Mouse (Mus musculus): ENCODE results near the gene Lrguk. TPM values are rescaled to one million over a fixed set of nuclear protein-coding genes. Genes with fewer than 3 reads are reported as not detected.

Lrguk gene
- polyA plus RNA-seq, 1 experiment from 2014 or later, result 0.59 TPM

DNA sequence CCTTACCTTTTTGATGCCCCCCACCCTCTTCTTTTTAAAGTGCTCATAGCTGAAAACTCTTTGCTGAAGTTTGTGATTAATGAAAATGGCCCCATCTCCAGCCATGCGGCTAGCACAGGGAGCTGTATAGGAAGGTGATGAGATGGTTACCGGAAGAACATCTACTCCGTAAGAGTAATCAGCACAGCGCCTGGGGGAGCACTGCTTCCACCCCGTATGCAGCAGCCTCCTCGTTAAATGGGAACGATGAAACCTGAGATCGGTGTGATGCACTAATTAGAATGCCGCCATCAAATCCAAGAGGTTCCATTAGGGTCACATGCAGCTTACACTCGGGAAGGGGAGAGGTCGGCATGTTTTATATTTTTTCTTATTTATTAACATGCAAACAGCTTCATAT, 113.7 kb downstream of the Lrguk start:
- DNase-seq (ENCODE audit: low spot score), result peak; percentile 47
- Histone ChIP-seq H3K9ac (ENCODE audit: low read length) (no peak overlapping the region), H3K9me3 (ENCODE audit: control insufficient read depth, low read length) (no peaks in the 10 kb centered on the region), H3K27ac (replicated peaks; ENCODE audit: low read depth, low read length) (no peak overlapping the region), H3K27me3 (ENCODE audit: control insufficient read depth, insufficient read depth, low read length) (no peaks in the 10 kb centered on the region), H3K4me3 (ENCODE audit: low read depth, low read length) (no peak overlapping the region), H3K4me2 (ENCODE audit: low read depth, severe bottlenecking) (no peak overlapping the region), H3K4me1 (ENCODE audit: control insufficient read depth, insufficient read depth, low read length) (no peaks in the 10 kb centered on the region), H3K36me3 (ENCODE audit: control insufficient read depth, insufficient read depth, low read length) (no peaks in the 10 kb centered on the region)
- 36% methylated on average over 11 of the region's 11 CpGs for WGBS
- ATAC-seq (ENCODE audit: insufficient number of reproducible peaks, low FRiP score, low TSS enrichment, low read depth), result no peak

DNA sequence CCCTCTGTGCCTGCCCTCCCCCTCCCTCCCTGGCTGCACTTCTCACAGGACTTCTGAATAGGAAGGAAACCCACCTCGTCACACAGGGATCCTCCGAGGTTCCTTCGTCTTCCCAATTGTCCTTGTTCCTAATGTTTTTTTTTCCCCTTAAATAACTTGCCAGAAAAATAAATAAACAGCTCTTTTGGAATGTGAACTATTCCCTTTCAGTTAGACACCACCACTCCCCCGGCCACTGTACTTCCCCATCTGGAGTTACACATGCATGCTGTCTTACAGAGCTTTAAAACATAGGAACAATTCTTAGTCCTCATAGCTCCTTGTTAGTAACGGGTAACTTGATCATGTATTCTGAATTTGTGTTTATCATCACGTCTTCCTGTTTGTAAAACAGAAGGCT, 116.8 kb downstream of the Lrguk start:
- DNase-seq (ENCODE audit: low spot score) (no peak), ATAC-seq (ENCODE audit: insufficient number of reproducible peaks, low FRiP score, low TSS enrichment, low read depth) (no peak)
- Histone ChIP-seq H3K9ac (ENCODE audit: low read length) (no peak overlapping the region), H3K4me3 (ENCODE audit: low read depth, low read length) (no peak overlapping the region), H3K9me3 (ENCODE audit: control insufficient read depth, low read length) (no peaks in the 10 kb centered on the region), H3K4me2 (ENCODE audit: low read depth, severe bottlenecking) (no peak overlapping the region), H3K27ac (replicated peaks; ENCODE audit: low read depth, low read length) (no peak overlapping the region), H3K4me1 (ENCODE audit: control insufficient read depth, insufficient read depth, low read length) (no peaks in the 10 kb centered on the region), H3K27me3 (ENCODE audit: control insufficient read depth, insufficient read depth, low read length) (no peaks in the 10 kb centered on the region), H3K36me3 (ENCODE audit: control insufficient read depth, insufficient read depth, low read length) (no peaks in the 10 kb centered on the region)
- 86% methylated on average over 6 of the region's 6 CpGs for WGBS

DNA sequence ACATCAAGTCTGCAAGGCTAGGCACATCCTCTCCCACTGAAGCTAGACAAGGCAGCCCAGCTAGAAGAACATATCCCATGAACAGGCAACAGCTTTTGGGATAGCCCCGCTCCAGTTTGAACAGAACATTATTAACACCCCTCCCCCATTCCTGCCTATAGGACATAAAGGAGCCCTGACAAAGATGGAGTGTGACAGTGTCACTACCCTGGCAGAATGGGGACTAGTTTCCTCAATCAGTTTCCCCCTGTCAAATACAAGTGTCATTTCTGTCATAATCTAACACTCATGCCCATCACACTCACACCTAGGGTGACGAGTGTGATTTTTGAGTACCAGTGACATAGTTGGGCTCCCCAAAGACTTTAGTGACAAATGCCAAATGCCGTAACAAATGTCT, 118.8 kb downstream of the Lrguk start:
- Histone ChIP-seq H3K4me3 (ENCODE audit: low read depth, low read length) (no peak overlapping the region), H3K36me3 (ENCODE audit: control insufficient read depth, insufficient read depth, low read length) (no peaks in the 10 kb centered on the region), H3K27me3 (ENCODE audit: control insufficient read depth, insufficient read depth, low read length) (no peaks in the 10 kb centered on the region), H3K9ac (ENCODE audit: low read length) (no peak overlapping the region), H3K4me2 (ENCODE audit: low read depth, severe bottlenecking) (no peak overlapping the region), H3K27ac (replicated peaks; ENCODE audit: low read depth, low read length) (no peak overlapping the region), H3K9me3 (ENCODE audit: control insufficient read depth, low read length) (no peaks in the 10 kb centered on the region), H3K4me1 (ENCODE audit: control insufficient read depth, insufficient read depth, low read length) (0 out of 2 replicates have a peak, but pooled peaks cover under 1% of the 10 kb centered on the region)
- WGBS, result 78% methylated on average over 3 of the region's 3 CpGs
- DNase-seq (ENCODE audit: low spot score), result no peak
- no peak for ATAC-seq (ENCODE audit: insufficient number of reproducible peaks, low FRiP score, low TSS enrichment, low read depth)

DNA sequence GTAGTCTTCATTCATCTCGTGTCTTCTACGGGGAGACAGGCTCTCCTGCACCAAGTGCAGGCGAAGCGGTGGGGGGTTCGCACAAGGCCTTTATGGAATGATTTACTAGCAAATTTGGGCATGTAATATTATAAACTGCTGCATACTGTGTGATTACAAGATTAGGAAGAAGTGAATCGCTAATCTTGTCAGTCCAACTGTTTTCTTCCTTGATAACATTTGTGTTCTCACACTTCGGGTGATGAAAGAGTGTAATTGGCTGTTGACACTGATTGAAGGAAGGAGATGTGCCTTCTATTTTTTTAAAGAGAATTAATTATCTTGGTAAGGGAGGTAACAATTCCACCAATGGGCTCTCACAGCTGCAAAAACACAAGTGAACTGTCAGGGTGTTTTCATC, 119.4 kb downstream of the Lrguk start:
- Histone ChIP-seq H3K4me3 (ENCODE audit: low read depth, low read length) (no peak overlapping the region), H3K9ac (ENCODE audit: low read length) (no peak overlapping the region), H3K4me2 (ENCODE audit: low read depth, severe bottlenecking) (no peak overlapping the region), H3K9me3 (ENCODE audit: control insufficient read depth, low read length) (no peaks in the 10 kb centered on the region), H3K27me3 (ENCODE audit: control insufficient read depth, insufficient read depth, low read length) (no peaks in the 10 kb centered on the region), H3K4me1 (ENCODE audit: control insufficient read depth, insufficient read depth, low read length) (peaks cover 3% of the 10 kb centered on the region; the same call in 1 of the 2 replicates), H3K27ac (replicated peaks; ENCODE audit: low read depth, low read length) (no peak overlapping the region), H3K36me3 (ENCODE audit: control insufficient read depth, insufficient read depth, low read length) (no peaks in the 10 kb centered on the region)
- 69% methylated on average over 7 of the region's 7 CpGs for WGBS
- no peak for DNase-seq (ENCODE audit: low spot score)
- ATAC-seq (ENCODE audit: insufficient number of reproducible peaks, low FRiP score, low TSS enrichment, low read depth), result no peak

DNA sequence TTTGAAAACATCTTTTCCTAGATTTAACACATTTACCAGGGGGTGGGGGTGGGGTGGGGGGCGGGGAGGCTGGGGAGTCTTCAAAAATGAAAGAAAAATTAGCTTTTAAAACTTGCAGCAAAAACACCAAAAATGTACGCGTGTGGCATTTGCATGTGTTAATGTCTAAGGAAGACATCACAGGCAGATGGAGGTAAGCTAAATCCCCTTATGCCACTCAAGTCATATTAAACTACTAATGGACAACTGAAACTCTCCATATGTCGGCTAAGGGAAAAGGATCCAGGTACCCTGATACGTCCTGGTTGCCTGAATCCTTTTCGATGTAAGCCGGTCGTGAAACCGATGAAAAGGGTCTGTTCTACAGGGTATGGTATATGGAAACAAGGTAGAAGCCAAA, 119.8 kb downstream of the Lrguk start:
- no peaks in the 10 kb centered on the region for H3K9me3 ChIP-seq (ENCODE audit: control insufficient read depth, low read length)
- H3K27me3 ChIP-seq (ENCODE audit: control insufficient read depth, insufficient read depth, low read length), result no peaks in the 10 kb centered on the region
- 86% methylated on average over 9 of the region's 9 CpGs for WGBS
- ATAC-seq (ENCODE audit: insufficient number of reproducible peaks, low FRiP score, low TSS enrichment, low read depth), result no peak
- no peak overlapping the region for H3K4me2 ChIP-seq (ENCODE audit: low read depth, severe bottlenecking)
- H3K36me3 ChIP-seq (ENCODE audit: control insufficient read depth, insufficient read depth, low read length), result no peaks in the 10 kb centered on the region
- DNase-seq (ENCODE audit: low spot score), result no peak
- H3K27ac ChIP-seq (replicated peaks; ENCODE audit: low read depth, low read length), result no peak overlapping the region
- no peak overlapping the region for H3K4me3 ChIP-seq (ENCODE audit: low read depth, low read length)
- peaks cover 6% of the 10 kb centered on the region for H3K4me1 ChIP-seq (ENCODE audit: control insufficient read depth, insufficient read depth, low read length)
- no peak overlapping the region for H3K9ac ChIP-seq (ENCODE audit: low read length)

DNA sequence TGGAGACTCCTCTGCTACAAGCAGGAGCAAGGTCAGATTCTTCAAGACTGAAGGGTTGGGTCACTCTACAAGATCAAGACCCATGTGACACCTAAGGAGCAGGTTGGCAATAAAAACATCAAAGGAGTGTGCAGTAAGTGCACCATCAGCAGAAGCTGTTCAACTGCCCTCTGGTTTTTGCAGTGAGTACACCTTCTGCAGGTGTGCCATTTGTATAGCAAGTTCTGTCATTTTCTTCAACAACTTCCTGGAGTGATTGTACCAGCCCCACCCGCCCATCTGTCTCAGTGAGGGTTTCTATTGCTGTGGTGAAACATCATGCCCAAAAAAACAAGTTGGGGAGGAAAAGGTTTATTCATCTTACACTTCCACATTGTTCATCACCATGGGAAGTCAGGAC, 120.6 kb downstream of the Lrguk start:
- 79% methylated on average over 1 of the region's 1 CpGs for WGBS
- Histone ChIP-seq H3K27ac (replicated peaks; ENCODE audit: low read depth, low read length) (no peak overlapping the region), H3K27me3 (ENCODE audit: control insufficient read depth, insufficient read depth, low read length) (no peaks in the 10 kb centered on the region), H3K9ac (ENCODE audit: low read length) (no peak overlapping the region), H3K4me3 (ENCODE audit: low read depth, low read length) (no peak overlapping the region), H3K9me3 (ENCODE audit: control insufficient read depth, low read length) (no peaks in the 10 kb centered on the region), H3K4me1 (ENCODE audit: control insufficient read depth, insufficient read depth, low read length) (peaks cover 6% of the 10 kb centered on the region), H3K36me3 (ENCODE audit: control insufficient read depth, insufficient read depth, low read length) (no peaks in the 10 kb centered on the region), H3K4me2 (ENCODE audit: low read depth, severe bottlenecking) (no peak overlapping the region)
- no peak for ATAC-seq (ENCODE audit: insufficient number of reproducible peaks, low FRiP score, low TSS enrichment, low read depth)
- DNase-seq (ENCODE audit: low spot score), result no peak

DNA sequence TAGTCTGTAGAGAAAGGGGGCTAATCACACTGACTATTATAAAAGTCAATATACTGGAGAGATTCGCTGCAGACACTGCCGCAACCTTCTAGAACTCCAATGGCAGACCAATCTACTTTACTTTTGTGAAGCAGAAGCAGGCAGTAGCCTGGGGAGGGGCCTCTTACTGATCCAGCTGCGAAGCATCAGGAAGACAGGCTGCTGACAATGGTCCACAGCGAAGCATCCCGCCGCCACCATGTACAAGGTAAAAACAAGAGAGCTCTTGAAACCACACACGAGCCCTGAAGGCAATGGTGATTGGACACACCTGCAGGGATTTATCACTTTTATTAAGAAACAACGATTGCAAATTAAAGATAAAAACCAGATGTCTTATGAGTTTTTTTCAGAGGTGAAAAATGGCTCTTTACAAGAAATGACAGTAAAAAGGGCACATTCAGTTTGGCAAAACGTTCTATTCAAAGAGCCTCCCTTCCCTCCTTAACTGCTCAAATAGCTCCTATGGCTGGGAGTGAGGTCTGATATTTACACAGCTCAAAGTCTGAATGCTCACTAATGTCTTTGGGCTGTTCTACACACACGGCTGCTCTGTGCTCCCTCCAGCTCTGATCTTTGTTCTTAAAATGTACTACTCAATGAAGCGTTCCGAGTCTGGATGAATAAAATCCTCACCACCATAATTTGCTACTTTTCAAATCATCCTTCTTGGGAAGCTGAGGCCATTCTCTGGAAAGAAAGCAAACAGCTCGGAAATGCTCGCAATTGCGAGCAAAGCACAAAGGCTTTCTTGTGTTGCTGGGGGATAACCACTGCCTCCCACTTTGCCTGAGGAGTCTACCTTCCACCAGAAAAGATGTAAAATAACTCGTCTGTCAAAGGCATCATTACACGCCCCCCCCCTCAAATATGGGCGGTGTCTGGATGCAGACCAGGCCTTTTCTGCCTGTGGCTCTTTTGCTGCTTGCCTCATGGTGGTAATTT, 124.1 kb downstream of the Lrguk start:
- ATAC-seq (ENCODE audit: insufficient number of reproducible peaks, low FRiP score, low TSS enrichment, low read depth), result no peak
- Histone ChIP-seq H3K9ac (ENCODE audit: low read length) (no peak overlapping the region), H3K4me2 (ENCODE audit: low read depth, severe bottlenecking) (no peak overlapping the region), H3K9me3 (ENCODE audit: control insufficient read depth, low read length) (no peaks in the 10 kb centered on the region), H3K4me3 (ENCODE audit: low read depth, low read length) (no peak overlapping the region), H3K27ac (replicated peaks; ENCODE audit: low read depth, low read length) (no peak overlapping the region), H3K27me3 (ENCODE audit: control insufficient read depth, insufficient read depth, low read length) (no peaks in the 10 kb centered on the region), H3K36me3 (ENCODE audit: control insufficient read depth, insufficient read depth, low read length) (no peaks in the 10 kb centered on the region; the same call in 1 of the 2 replicates), H3K4me1 (ENCODE audit: control insufficient read depth, insufficient read depth, low read length) (peaks cover 10% of the 10 kb centered on the region)
- 69% methylated on average over 18 of the region's 18 CpGs for WGBS
- DNase-seq (ENCODE audit: low spot score), result no peak

DNA sequence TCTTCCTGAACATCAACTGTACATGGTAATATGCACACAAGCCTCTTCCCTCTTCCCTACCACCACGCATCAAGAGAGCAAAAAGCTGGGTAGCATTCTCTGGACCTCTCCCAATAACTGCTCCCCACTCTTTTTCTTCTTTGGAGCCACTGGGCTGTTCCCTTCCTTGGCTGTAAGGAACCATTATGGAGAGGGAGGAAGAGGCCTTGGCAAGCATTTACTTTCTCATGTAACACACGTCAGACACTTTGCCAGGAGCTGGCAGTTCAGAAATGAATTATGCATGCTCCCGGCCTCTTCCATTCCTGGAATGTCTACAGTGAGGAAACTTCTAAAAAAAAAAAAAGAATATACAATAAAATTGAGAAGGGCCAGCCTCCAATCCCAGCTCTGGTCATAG, 125.0 kb downstream of the Lrguk start:
- no peak for DNase-seq (ENCODE audit: low spot score)
- WGBS, result 79% methylated on average over 3 of the region's 3 CpGs
- H3K4me3 ChIP-seq (ENCODE audit: low read depth, low read length), result no peak overlapping the region
- H3K27me3 ChIP-seq (ENCODE audit: control insufficient read depth, insufficient read depth, low read length), result no peaks in the 10 kb centered on the region
- H3K9me3 ChIP-seq (ENCODE audit: control insufficient read depth, low read length), result no peaks in the 10 kb centered on the region
- no peaks in the 10 kb centered on the region; the same call in 1 of the 2 replicates for H3K36me3 ChIP-seq (ENCODE audit: control insufficient read depth, insufficient read depth, low read length)
- no peak overlapping the region for H3K27ac ChIP-seq (replicated peaks; ENCODE audit: low read depth, low read length)
- peaks cover 10% of the 10 kb centered on the region for H3K4me1 ChIP-seq (ENCODE audit: control insufficient read depth, insufficient read depth, low read length)
- H3K4me2 ChIP-seq (ENCODE audit: low read depth, severe bottlenecking), result no peak overlapping the region
- ATAC-seq (ENCODE audit: insufficient number of reproducible peaks, low FRiP score, low TSS enrichment, low read depth), result no peak
- no peak overlapping the region for H3K9ac ChIP-seq (ENCODE audit: low read length)
